Mouse (Mus musculus): ENCODE data around the gene Nhlrc2. TPM values are rescaled to one million over a fixed set of nuclear protein-coding genes. Genes with fewer than 3 reads are reported as not detected.

Gene Nhlrc2
- polyA plus RNA-seq, 1 experiment from 2014 or later, result 17.8 TPM

DNA sequence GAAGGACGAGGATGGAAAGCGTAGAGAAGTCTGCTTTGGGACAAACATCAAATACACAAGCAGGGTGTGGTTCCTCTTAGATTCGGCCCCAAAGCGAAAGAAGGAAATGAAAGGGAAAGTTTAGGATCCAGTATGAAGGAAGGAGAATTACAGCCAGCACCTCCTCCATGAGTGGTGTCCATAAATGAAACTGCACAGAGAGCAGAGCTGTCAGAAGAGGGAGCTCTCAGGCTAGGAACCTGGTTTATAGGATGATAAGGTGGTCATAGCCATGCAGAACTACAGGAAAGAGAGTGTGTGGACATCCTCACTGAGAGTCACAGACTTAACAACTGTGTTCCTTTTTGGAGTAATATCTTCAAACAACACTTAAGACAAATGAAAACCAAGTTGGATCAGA lies 18.0 kb downstream of the Nhlrc2 start:
- H3K4me2 ChIP-seq (ENCODE audit: low read length), result no peak overlapping the region
- H3K4me3 ChIP-seq (ENCODE audit: control insufficient read depth in 1 of 2, insufficient read depth in 1 of 2, low read depth in 1 of 2, low read length in 2 of 2), result no peak overlapping the region
- H3K27me3 ChIP-seq (ENCODE audit: control insufficient read depth, insufficient read depth, low read length), result no peaks in the 10 kb centered on the region
- 78% methylated on average over 4 of the region's 4 CpGs for WGBS
- ATAC-seq (ENCODE audit: insufficient number of reproducible peaks, insufficient read depth, low FRiP score, low read depth), result 0 out of 2 replicates have a peak, but pooled peaks have one; percentile 56
- H3K27ac ChIP-seq (replicated peaks in 1 of 2; ENCODE audit: control insufficient read depth in 1 of 2, insufficient read depth in 1 of 2, low read depth in 2 of 2, low read length in 2 of 2), result no peak overlapping the region
- no peaks in the 10 kb centered on the region for H3K9me3 ChIP-seq (ENCODE audit: control insufficient read depth, low read length)
- H3K9ac ChIP-seq (ENCODE audit: low read length), result no peak overlapping the region
- peaks cover 10% of the 10 kb centered on the region for H3K36me3 ChIP-seq (ENCODE audit: control insufficient read depth, insufficient read depth, low read length)
- H3K4me1 ChIP-seq (ENCODE audit: control insufficient read depth in 2 of 2, insufficient read depth in 2 of 2, low read length in 2 of 2), result peaks cover 5 to 14% of the 10 kb centered on the region in 2 experiments

DNA sequence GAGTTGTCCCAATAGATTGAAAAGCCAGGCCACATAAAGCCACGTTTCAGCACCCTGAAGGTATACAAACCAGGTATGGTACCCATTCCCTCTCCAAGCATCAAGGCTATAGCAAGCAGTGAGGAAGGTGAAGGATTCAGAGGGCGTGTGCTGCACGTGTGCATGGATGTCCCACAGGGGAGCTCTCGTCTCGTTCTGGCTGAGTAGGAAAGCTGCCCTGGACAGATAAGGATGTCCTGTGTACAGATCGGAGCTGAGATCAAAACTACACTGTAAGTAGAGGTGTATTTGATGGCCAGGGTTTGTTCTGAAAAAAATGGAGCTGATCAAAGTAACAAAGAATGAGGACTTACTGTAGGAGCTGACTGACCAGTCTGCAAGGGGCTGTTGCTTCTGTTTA lies 18.9 kb downstream of the Nhlrc2 start:
- H3K4me2 ChIP-seq (ENCODE audit: low read length), result no peak overlapping the region
- H3K4me3 ChIP-seq (ENCODE audit: control insufficient read depth in 1 of 2, insufficient read depth in 1 of 2, low read depth in 1 of 2, low read length in 2 of 2), result no peak overlapping the region
- WGBS, result 77% methylated on average over 6 of the region's 6 CpGs
- H3K27ac ChIP-seq (replicated peaks in 1 of 2; ENCODE audit: control insufficient read depth in 1 of 2, insufficient read depth in 1 of 2, low read depth in 2 of 2, low read length in 2 of 2), result no peak overlapping the region
- H3K27me3 ChIP-seq (ENCODE audit: control insufficient read depth, insufficient read depth, low read length), result no peaks in the 10 kb centered on the region
- peaks cover 5 to 14% of the 10 kb centered on the region in 2 experiments for H3K4me1 ChIP-seq (ENCODE audit: control insufficient read depth in 2 of 2, insufficient read depth in 2 of 2, low read length in 2 of 2)
- no peak for ATAC-seq (ENCODE audit: insufficient number of reproducible peaks, insufficient read depth, low FRiP score, low read depth)
- no peaks in the 10 kb centered on the region for H3K9me3 ChIP-seq (ENCODE audit: control insufficient read depth, low read length)
- H3K9ac ChIP-seq (ENCODE audit: low read length), result no peak overlapping the region
- H3K36me3 ChIP-seq (ENCODE audit: control insufficient read depth, insufficient read depth, low read length), result peaks cover 17% of the 10 kb centered on the region

DNA sequence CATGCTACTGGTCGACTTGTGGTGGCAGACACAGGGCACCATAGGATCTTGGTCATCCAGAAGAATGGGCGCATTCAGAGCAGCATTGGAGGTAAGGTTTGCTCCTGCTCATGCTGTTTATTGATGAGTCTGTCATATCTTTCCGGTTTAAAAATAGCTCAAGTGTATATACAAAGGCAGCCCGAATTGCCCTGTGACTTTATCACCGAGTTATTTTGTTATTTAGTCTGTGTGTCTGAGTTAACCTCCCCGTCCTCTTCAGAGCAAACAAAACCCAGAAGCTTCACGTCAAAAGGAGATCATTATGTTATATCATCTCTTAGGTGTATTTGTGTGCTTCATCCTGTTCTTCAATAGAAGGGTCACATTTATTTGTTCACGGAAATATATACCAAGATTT lies 22.7 kb downstream of the Nhlrc2 start:
- Histone ChIP-seq H3K4me1 (ENCODE audit: control insufficient read depth in 2 of 2, insufficient read depth in 2 of 2, low read length in 2 of 2) (peaks cover 5 to 14% of the 10 kb centered on the region in 2 experiments), H3K4me3 (ENCODE audit: control insufficient read depth in 1 of 2, insufficient read depth in 1 of 2, low read depth in 1 of 2, low read length in 2 of 2) (no peak overlapping the region), H3K36me3 (ENCODE audit: control insufficient read depth, insufficient read depth, low read length) (peaks cover 26% of the 10 kb centered on the region), H3K27ac (replicated peaks in 1 of 2; ENCODE audit: control insufficient read depth in 1 of 2, insufficient read depth in 1 of 2, low read depth in 2 of 2, low read length in 2 of 2) (no peak overlapping the region), H3K9me3 (ENCODE audit: control insufficient read depth, low read length) (no peaks in the 10 kb centered on the region), H3K9ac (ENCODE audit: low read length) (no peak overlapping the region), H3K4me2 (ENCODE audit: low read length) (no peak overlapping the region), H3K27me3 (ENCODE audit: control insufficient read depth, insufficient read depth, low read length) (no peaks in the 10 kb centered on the region)
- no peak for ATAC-seq (ENCODE audit: insufficient number of reproducible peaks, insufficient read depth, low FRiP score, low read depth)
- WGBS, result 50% methylated on average over 8 of the region's 8 CpGs

DNA sequence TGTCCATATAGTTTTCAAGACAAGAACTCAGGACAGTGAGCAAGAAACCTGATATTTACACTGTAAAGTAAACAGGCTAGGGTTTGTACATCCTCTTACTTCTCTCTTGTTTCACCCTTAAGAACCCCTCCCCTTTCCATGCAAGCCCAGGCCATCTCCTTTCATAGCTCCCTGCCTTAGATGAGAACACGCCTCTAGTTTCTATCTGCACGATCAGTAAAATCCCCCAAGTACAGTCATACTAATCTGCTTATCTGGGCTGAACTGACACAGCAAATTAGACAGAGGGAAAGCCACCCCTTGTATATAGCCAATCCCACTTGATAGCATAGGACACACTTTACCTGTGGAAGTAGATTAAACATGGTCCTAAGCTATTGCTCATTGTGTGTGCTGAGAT lies 23.2 kb downstream of the Nhlrc2 start:
- no peak for ATAC-seq (ENCODE audit: insufficient number of reproducible peaks, insufficient read depth, low FRiP score, low read depth)
- no peak overlapping the region for H3K4me2 ChIP-seq (ENCODE audit: low read length)
- H3K27ac ChIP-seq (replicated peaks in 1 of 2; ENCODE audit: control insufficient read depth in 1 of 2, insufficient read depth in 1 of 2, low read depth in 2 of 2, low read length in 2 of 2), result no peak overlapping the region
- 80% methylated on average over 2 of the region's 2 CpGs for WGBS
- H3K4me3 ChIP-seq (ENCODE audit: control insufficient read depth in 1 of 2, insufficient read depth in 1 of 2, low read depth in 1 of 2, low read length in 2 of 2), result no peak overlapping the region
- peaks cover 31% of the 10 kb centered on the region for H3K36me3 ChIP-seq (ENCODE audit: control insufficient read depth, insufficient read depth, low read length)
- no peaks in the 10 kb centered on the region for H3K9me3 ChIP-seq (ENCODE audit: control insufficient read depth, low read length)
- H3K9ac ChIP-seq (ENCODE audit: low read length), result no peak overlapping the region
- H3K27me3 ChIP-seq (ENCODE audit: control insufficient read depth, insufficient read depth, low read length), result no peaks in the 10 kb centered on the region
- H3K4me1 ChIP-seq (ENCODE audit: control insufficient read depth in 2 of 2, insufficient read depth in 2 of 2, low read length in 2 of 2), result peaks cover 5 to 14% of the 10 kb centered on the region in 2 experiments

DNA sequence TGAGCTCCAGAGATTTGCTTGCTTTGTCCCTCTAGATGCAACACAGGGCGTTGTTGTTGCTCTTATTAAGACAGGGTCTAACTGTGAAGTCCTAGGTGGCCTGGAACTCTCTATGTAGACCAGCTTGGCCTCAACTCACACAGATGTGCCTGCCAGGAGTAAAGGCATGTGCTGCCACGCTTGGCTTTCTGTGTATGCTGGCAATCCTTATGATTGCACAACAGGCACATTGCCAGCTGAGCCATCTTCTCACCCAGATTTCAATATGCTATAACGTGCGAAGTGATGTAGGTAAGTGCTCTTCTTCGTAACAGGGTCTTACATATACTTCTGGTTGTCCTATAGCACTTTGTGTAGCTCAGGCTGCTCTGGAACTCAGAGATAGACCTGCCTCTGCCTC lies 23.9 kb downstream of the Nhlrc2 start:
- Histone ChIP-seq H3K4me1 (ENCODE audit: control insufficient read depth in 2 of 2, insufficient read depth in 2 of 2, low read length in 2 of 2) (peaks cover 5 to 14% of the 10 kb centered on the region in 2 experiments), H3K9ac (ENCODE audit: low read length) (no peak overlapping the region), H3K27me3 (ENCODE audit: control insufficient read depth, insufficient read depth, low read length) (no peaks in the 10 kb centered on the region), H3K36me3 (ENCODE audit: control insufficient read depth, insufficient read depth, low read length) (peaks cover 36% of the 10 kb centered on the region), H3K9me3 (ENCODE audit: control insufficient read depth, low read length) (no peaks in the 10 kb centered on the region), H3K27ac (replicated peaks in 1 of 2; ENCODE audit: control insufficient read depth in 1 of 2, insufficient read depth in 1 of 2, low read depth in 2 of 2, low read length in 2 of 2) (no peak overlapping the region), H3K4me3 (ENCODE audit: control insufficient read depth in 1 of 2, insufficient read depth in 1 of 2, low read depth in 1 of 2, low read length in 2 of 2) (no peak overlapping the region), H3K4me2 (ENCODE audit: low read length) (no peak overlapping the region)
- 90% methylated on average over 5 of the region's 5 CpGs for WGBS
- no peak for ATAC-seq (ENCODE audit: insufficient number of reproducible peaks, insufficient read depth, low FRiP score, low read depth)

DNA sequence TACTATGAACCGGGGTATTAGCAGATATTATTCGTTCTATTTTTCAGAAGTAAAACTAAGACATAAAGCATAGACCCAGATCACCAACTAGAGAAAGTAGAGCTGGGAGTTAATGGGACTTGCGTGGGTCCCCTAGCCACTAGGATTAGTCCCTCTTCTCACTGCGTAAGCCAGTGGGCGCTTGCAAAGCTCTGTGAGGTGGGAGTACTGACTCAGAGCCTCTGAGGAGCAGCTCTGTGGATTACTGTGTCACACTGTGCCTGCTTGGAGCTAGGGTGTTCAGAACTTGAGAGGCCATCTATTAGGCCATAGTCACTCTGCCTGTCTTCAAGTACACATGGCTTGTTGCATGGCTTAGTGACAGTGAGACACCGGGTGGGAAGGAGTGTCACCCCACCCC lies 25.1 kb downstream of the Nhlrc2 start:
- Histone ChIP-seq H3K4me3 (ENCODE audit: control insufficient read depth in 1 of 2, insufficient read depth in 1 of 2, low read depth in 1 of 2, low read length in 2 of 2) (no peak overlapping the region), H3K4me1 (ENCODE audit: control insufficient read depth in 2 of 2, insufficient read depth in 2 of 2, low read length in 2 of 2) (peaks cover 5 to 14% of the 10 kb centered on the region in 2 experiments), H3K36me3 (ENCODE audit: control insufficient read depth, insufficient read depth, low read length) (peaks cover 45% of the 10 kb centered on the region), H3K27ac (replicated peaks in 1 of 2; ENCODE audit: control insufficient read depth in 1 of 2, insufficient read depth in 1 of 2, low read depth in 2 of 2, low read length in 2 of 2) (no peak overlapping the region), H3K27me3 (ENCODE audit: control insufficient read depth, insufficient read depth, low read length) (no peaks in the 10 kb centered on the region), H3K9ac (ENCODE audit: low read length) (no peak overlapping the region), H3K4me2 (ENCODE audit: low read length) (no peak overlapping the region), H3K9me3 (ENCODE audit: control insufficient read depth, low read length) (no peaks in the 10 kb centered on the region)
- 92% methylated on average over 6 of the region's 6 CpGs for WGBS
- ATAC-seq (ENCODE audit: insufficient number of reproducible peaks, insufficient read depth, low FRiP score, low read depth), result no peak

DNA sequence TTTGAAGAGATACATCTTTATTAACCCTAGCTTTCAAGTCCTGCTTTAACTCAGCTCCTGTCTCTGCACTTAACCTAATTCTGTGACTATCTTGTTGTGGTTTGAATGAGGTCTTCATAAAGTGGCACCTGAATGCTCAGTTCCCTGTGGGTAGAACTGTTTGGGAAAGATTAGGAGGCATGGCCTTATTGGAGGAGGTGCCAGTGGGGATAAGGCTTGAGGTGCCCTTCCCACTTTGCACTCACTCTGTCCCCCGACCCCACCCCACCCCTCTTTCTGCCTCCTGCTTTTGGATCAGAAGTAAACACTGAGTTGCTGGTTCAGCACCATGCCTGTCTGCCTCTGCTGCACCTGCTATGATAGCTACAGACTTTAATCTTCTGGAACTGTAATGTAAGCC lies 29.7 kb downstream of the Nhlrc2 start:
- Histone ChIP-seq H3K36me3 (ENCODE audit: control insufficient read depth, insufficient read depth, low read length) (peaks cover 50% of the 10 kb centered on the region), H3K4me1 (ENCODE audit: control insufficient read depth in 2 of 2, insufficient read depth in 2 of 2, low read length in 2 of 2) (no peaks in the 10 kb centered on the region), H3K4me3 (ENCODE audit: control insufficient read depth in 1 of 2, insufficient read depth in 1 of 2, low read depth in 1 of 2, low read length in 2 of 2) (no peak overlapping the region), H3K27me3 (ENCODE audit: control insufficient read depth, insufficient read depth, low read length) (no peaks in the 10 kb centered on the region), H3K4me2 (ENCODE audit: low read length) (no peak overlapping the region), H3K9me3 (ENCODE audit: control insufficient read depth, low read length) (no peaks in the 10 kb centered on the region), H3K27ac (replicated peaks in 1 of 2; ENCODE audit: control insufficient read depth in 1 of 2, insufficient read depth in 1 of 2, low read depth in 2 of 2, low read length in 2 of 2) (no peak overlapping the region), H3K9ac (ENCODE audit: low read length) (no peak overlapping the region)
- ATAC-seq (ENCODE audit: insufficient number of reproducible peaks, insufficient read depth, low FRiP score, low read depth), result no peak
- WGBS, result 94% methylated on average over 1 of the region's 1 CpGs

DNA sequence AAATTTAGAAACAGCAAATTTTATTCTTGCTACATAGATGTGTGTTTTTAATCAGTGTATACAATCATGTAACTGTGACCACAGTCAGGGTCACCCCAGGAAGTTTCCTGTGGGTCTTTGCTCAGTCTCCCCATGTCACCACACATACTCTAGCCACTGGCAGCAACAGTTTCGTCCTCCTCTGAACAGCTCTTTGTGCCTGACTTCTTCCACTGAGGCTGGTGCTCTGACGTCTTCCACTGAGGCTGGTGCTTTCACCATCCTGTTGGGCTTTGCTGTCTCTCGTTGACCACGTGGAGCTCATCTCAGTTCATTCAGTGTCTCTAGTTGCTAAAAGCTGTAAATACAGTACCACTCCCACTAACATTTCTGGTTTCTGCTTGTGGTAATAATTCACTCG lies 33.9 kb downstream of the Nhlrc2 start:
- H3K9me3 ChIP-seq (ENCODE audit: control insufficient read depth, low read length), result no peaks in the 10 kb centered on the region
- H3K36me3 ChIP-seq (ENCODE audit: control insufficient read depth, insufficient read depth, low read length), result peaks cover 45% of the 10 kb centered on the region
- H3K4me3 ChIP-seq (ENCODE audit: control insufficient read depth in 1 of 2, insufficient read depth in 1 of 2, low read depth in 1 of 2, low read length in 2 of 2), result no peak overlapping the region
- 83% methylated on average over 5 of the region's 5 CpGs for WGBS
- no peak for ATAC-seq (ENCODE audit: insufficient number of reproducible peaks, insufficient read depth, low FRiP score, low read depth)
- no peaks in the 10 kb centered on the region for H3K27me3 ChIP-seq (ENCODE audit: control insufficient read depth, insufficient read depth, low read length)
- no peak overlapping the region for H3K27ac ChIP-seq (replicated peaks in 1 of 2; ENCODE audit: control insufficient read depth in 1 of 2, insufficient read depth in 1 of 2, low read depth in 2 of 2, low read length in 2 of 2)
- H3K9ac ChIP-seq (ENCODE audit: low read length), result no peak overlapping the region
- no peaks in the 10 kb centered on the region for H3K4me1 ChIP-seq (ENCODE audit: control insufficient read depth in 2 of 2, insufficient read depth in 2 of 2, low read length in 2 of 2)
- no peak overlapping the region for H3K4me2 ChIP-seq (ENCODE audit: low read length)
